Mouse (Mus musculus): ENCODE results near the gene Cfb. TPM values are rescaled to one million over a fixed set of nuclear protein-coding genes. Genes with fewer than 3 reads are reported as not detected.
A peak's percentile ranks its signal among the peaks of the same experiment; 100 is the strongest.

Gene Cfb
- total and polyA plus RNA-seq, 2 experiments from 2014 or later, result 1.1 to 1.3 TPM

GRCm38 (mm10) chr17:34896366-34896765, 34.0 kb upstream of the Cfb start:
- DNase-seq (ENCODE audit: low spot score) (no peak), ATAC-seq (ENCODE audit: insufficient read depth, low read depth) (no peak)
- Histone ChIP-seq H3K4me2 (ENCODE audit: low read depth, low read length) (no peak overlapping the region), H3K9ac (replicated peaks; ENCODE audit: low read depth, low read length) (no peak overlapping the region), H3K4me1 (ENCODE audit: control insufficient read depth, insufficient read depth) (peaks cover 21% of the 10 kb centered on the region), H3K9me3 (replicated peaks; ENCODE audit: control insufficient read depth, low read length) (no peaks in the 10 kb centered on the region), H3K4me3 (ENCODE audit: low read depth, low read length) (no peak overlapping the region), H3K27me3 (ENCODE audit: control insufficient read depth, insufficient read depth, low read length) (no peaks in the 10 kb centered on the region), H3K27ac (ENCODE audit: low read depth) (no peak overlapping the region), H3K36me3 (replicated peaks; ENCODE audit: control insufficient read depth, insufficient read depth, low read length) (peaks cover 4% of the 10 kb centered on the region; the same call in 1 of the 2 replicates)
- TF ChIP-seq EP300 (IDR thresholded peaks at IDR 0.05; ENCODE audit: low read depth) (no peak), CTCF (IDR thresholded peaks at IDR 0.05; ENCODE audit: low read depth) (no peak)
- WGBS, result 82% methylated on average over 17 of the region's 17 CpGs

- WGBS, result 91% methylated on average over 15 of the region's 15 CpGs
- TF ChIP-seq EP300 (IDR thresholded peaks at IDR 0.05; ENCODE audit: low read depth), result no peak
- TF ChIP-seq CTCF (IDR thresholded peaks at IDR 0.05; ENCODE audit: low read depth), result no peak
These were observed 33.4 kb upstream of the Cfb start for GRCm38 (mm10) chr17:34895724-34896123.

GRCm38 (mm10) chr17:34894801-34895530, 32.6 kb upstream of the Cfb start:
- ATAC-seq (ENCODE audit: insufficient read depth, low read depth) (peak; percentile 1; the same call in 1 of the 2 replicates), DNase-seq (ENCODE audit: low spot score) (no peak)
- TF ChIP-seq EP300 (IDR thresholded peaks at IDR 0.05; ENCODE audit: low read depth) (no peak), CTCF (IDR thresholded peaks at IDR 0.05; ENCODE audit: low read depth) (no peak)
- H3K27ac ChIP-seq (ENCODE audit: low read depth), result peak overlapping the region; percentile 80
- peak overlapping the region; percentile 68 for H3K9ac ChIP-seq (replicated peaks; ENCODE audit: low read depth, low read length)
- H3K27me3 ChIP-seq (ENCODE audit: control insufficient read depth, insufficient read depth, low read length), result no peaks in the 10 kb centered on the region
- no peaks in the 10 kb centered on the region for H3K9me3 ChIP-seq (replicated peaks; ENCODE audit: control insufficient read depth, low read length)
- H3K4me3 ChIP-seq (ENCODE audit: low read depth, low read length), result peak overlapping the region; percentile 85
- H3K4me2 ChIP-seq (ENCODE audit: low read depth, low read length), result peak overlapping the region; percentile 99
- H3K36me3 ChIP-seq (replicated peaks; ENCODE audit: control insufficient read depth, insufficient read depth, low read length), result no peaks in the 10 kb centered on the region
- H3K4me1 ChIP-seq (ENCODE audit: control insufficient read depth, insufficient read depth), result peaks cover 18% of the 10 kb centered on the region
- WGBS, result 13% methylated on average over 47 of the region's 51 CpGs

More at GRCm38 (mm10) chr17:34895724-34896123, 33.4 kb upstream of the Cfb start:
- Histone ChIP-seq H3K4me1 (ENCODE audit: control insufficient read depth, insufficient read depth) (peaks cover 21% of the 10 kb centered on the region), H3K4me3 (ENCODE audit: low read depth, low read length) (no peak overlapping the region), H3K4me2 (ENCODE audit: low read depth, low read length) (no peak overlapping the region), H3K36me3 (replicated peaks; ENCODE audit: control insufficient read depth, insufficient read depth, low read length) (no peaks in the 10 kb centered on the region), H3K9me3 (replicated peaks; ENCODE audit: control insufficient read depth, low read length) (no peaks in the 10 kb centered on the region), H3K27ac (ENCODE audit: low read depth) (0 out of 2 replicates have a peak overlapping the region, but pooled peaks have one; percentile 80), H3K9ac (replicated peaks; ENCODE audit: low read depth, low read length) (no peak overlapping the region), H3K27me3 (ENCODE audit: control insufficient read depth, insufficient read depth, low read length) (no peaks in the 10 kb centered on the region)
- ATAC-seq (ENCODE audit: insufficient read depth, low read depth) (no peak), DNase-seq (ENCODE audit: low spot score) (no peak)

- Histone ChIP-seq H3K27ac (ENCODE audit: low read depth) (peak overlapping the region; percentile 80), H3K4me2 (ENCODE audit: low read depth, low read length) (peak overlapping the region; percentile 99), H3K9me3 (replicated peaks; ENCODE audit: control insufficient read depth, low read length) (no peaks in the 10 kb centered on the region), H3K36me3 (replicated peaks; ENCODE audit: control insufficient read depth, insufficient read depth, low read length) (no peaks in the 10 kb centered on the region), H3K4me1 (ENCODE audit: control insufficient read depth, insufficient read depth) (peaks cover 17% of the 10 kb centered on the region), H3K27me3 (ENCODE audit: control insufficient read depth, insufficient read depth, low read length) (no peaks in the 10 kb centered on the region), H3K9ac (replicated peaks; ENCODE audit: low read depth, low read length) (peak overlapping the region; percentile 68), H3K4me3 (ENCODE audit: low read depth, low read length) (peak overlapping the region; percentile 85)
- TF ChIP-seq EP300 (IDR thresholded peaks at IDR 0.05; ENCODE audit: low read depth) (no peak), CTCF (IDR thresholded peaks at IDR 0.05; ENCODE audit: low read depth) (no peak; the same call in 1 of the 2 replicates)
- ATAC-seq (ENCODE audit: insufficient read depth, low read depth) (peak; percentile 90), DNase-seq (ENCODE audit: low spot score) (peak; percentile 91)
- 0% methylated on average over 20 of the region's 51 CpGs for WGBS
These were observed 31.8 kb upstream of the Cfb start for GRCm38 (mm10) chr17:34894074-34894597.

GRCm38 (mm10) chr17:34893072-34893824, 30.9 kb upstream of the Cfb start:
- 74% methylated on average over 12 of the region's 12 CpGs for WGBS
- Histone ChIP-seq H3K4me3 (ENCODE audit: low read depth, low read length) (peak overlapping the region; percentile 85), H3K36me3 (replicated peaks; ENCODE audit: control insufficient read depth, insufficient read depth, low read length) (no peaks in the 10 kb centered on the region), H3K27ac (ENCODE audit: low read depth) (peak overlapping the region; percentile 80), H3K4me2 (ENCODE audit: low read depth, low read length) (peak overlapping the region; percentile 99), H3K9ac (replicated peaks; ENCODE audit: low read depth, low read length) (peak overlapping the region; percentile 18), H3K27me3 (ENCODE audit: control insufficient read depth, insufficient read depth, low read length) (no peaks in the 10 kb centered on the region), H3K4me1 (ENCODE audit: control insufficient read depth, insufficient read depth) (peaks cover 17% of the 10 kb centered on the region), H3K9me3 (replicated peaks; ENCODE audit: control insufficient read depth, low read length) (no peaks in the 10 kb centered on the region)
- no peak for TF ChIP-seq EP300 (IDR thresholded peaks at IDR 0.05; ENCODE audit: low read depth)
- TF ChIP-seq CTCF (IDR thresholded peaks at IDR 0.05; ENCODE audit: low read depth), result no peak
- ATAC-seq (ENCODE audit: insufficient read depth, low read depth) (no peak), DNase-seq (ENCODE audit: low spot score) (no peak)

Data from heart, postnatal 0 days (tissue).